Mouse (Mus musculus) midbrain, postnatal 0 days (tissue): Measurements from ENCODE around the gene Rsph3b. TPM values are rescaled to one million over a fixed set of nuclear protein-coding genes. Genes with fewer than 3 reads are reported as not detected.

Source experiments
- ATAC-seq: fragments of 200-750 bp; cut with Nextera tagmentation; 2 replicates; pipeline ENCODE4 v1.8.0; 2017; ENCODE audit warnings: moderate number of reproducible peaks, mild to moderate bottlenecking, moderate TSS enrichment, moderate library complexity; ENCODE audit not compliant: low FRiP score
- DNase-seq: peaks from one replicate; pipeline ENCODE4 v3.0.0-alpha.2; 2015; ENCODE audit warnings: low spot score
- H3K27ac ChIP-seq: fragments of 300-500 bp; sonication (generic); 2 replicates; pipeline ENCODE4 v1.5.1; 2014; ENCODE audit warnings: low read depth, mild to moderate bottlenecking, low read length, mixed read lengths
- H3K27me3 ChIP-seq: fragments of 300-500 bp; sonication (generic); 2 replicates; pipeline ENCODE4 v1.6.1; 2014; ENCODE audit warnings: low read length, control low read depth, mixed read lengths; ENCODE audit not compliant: insufficient read depth
- H3K36me3 ChIP-seq: fragments of 300-500 bp; sonication (generic); 2 replicates; pipeline ENCODE4 v1.6.1; 2014; ENCODE audit warnings: low read length, control low read depth, mixed read lengths; ENCODE audit not compliant: insufficient read depth
- H3K4me1 ChIP-seq: fragments of 300-500 bp; sonication (generic); 2 replicates; pipeline ENCODE4 v1.6.1; 2014; ENCODE audit warnings: mild to moderate bottlenecking, control low read depth, antibody characterized with exemption, low read length, mixed read lengths; ENCODE audit not compliant: insufficient read depth
- H3K4me2 ChIP-seq: fragments of 300-500 bp; sonication (generic); 2 replicates; pipeline ENCODE4 v1.6.1; 2014; ENCODE audit warnings: low read depth, mild to moderate bottlenecking, low read length, mixed read lengths; ENCODE audit not compliant: poor library complexity, severe bottlenecking
- H3K4me3 ChIP-seq: fragments of 300-500 bp; sonication (generic); 2 replicates; pipeline ENCODE4 v1.5.1; 2014; ENCODE audit warnings: low read depth, mild to moderate bottlenecking, low read length, moderate library complexity
- H3K9ac ChIP-seq: fragments of 300-500 bp; sonication (generic); replicated peaks from 2 replicates; pipeline ENCODE4 v1.6.1; 2014; ENCODE audit warnings: mild to moderate bottlenecking, low read length, moderate library complexity, mixed read lengths; ENCODE audit not compliant: poor library complexity, severe bottlenecking
- H3K9me3 ChIP-seq: fragments of 300-500 bp; sonication (generic); 2 replicates; pipeline ENCODE4 v1.6.1; 2016; ENCODE audit warnings: low read length, control low read depth
- CTCF ChIP-seq: IDR thresholded peaks from 2 replicates; pipeline ENCODE4 v1.5.1; 2016; ENCODE audit warnings: antibody characterized with exemption, mild to moderate bottlenecking
- WGBS: fragments of 180-500 bp; shearing (Covaris S2); extraction: QIAGEN DNeasy Blood & Tissue Kit; methylation state at CpG from one replicate; pipeline ENCODE4 v1.1.7; 2014; 5-methylcytosine and 5-hydroxymethylcytosine counted together
- polyA plus RNA-seq: library from polyadenylated mRNA; unstranded; fragments of >200 nt; fragmentation: Nextera tagmentation; extraction: Ambion mirVana; gene quantifications from 2 replicates; pipeline ENCODE4 v1.2.1, GENCODE M21; 2015
- total RNA-seq: library from RNA; depleted of rRNA; stranded (reverse); fragments of >200 nt; gene quantifications from 2 replicates; pipeline ENCODE4 v1.2.3, GENCODE M21; 2014

Gene Rsph3b
- total and polyA plus RNA-seq, 2 experiments from 2014 or later = 28.9 to 64.4 TPM

- Histone ChIP-seq H3K9me3 (no peaks in the 10 kb centered on the region), H3K9ac (no peak overlapping the region), H3K27me3 (no peaks in the 10 kb centered on the region), H3K27ac (no peak overlapping the region), H3K36me3 (0 out of 2 replicates have a peak, but pooled peaks cover 2% of the 10 kb centered on the region), H3K4me2 (no peak overlapping the region), H3K4me1 (no peaks in the 10 kb centered on the region), H3K4me3 (no peak overlapping the region)
- no peak for TF ChIP-seq CTCF
- WGBS = 84% methylated on average over 10 of the region's 10 CpGs
- DNase-seq = no peak
- ATAC-seq = no peak
Observed at GRCm38 (mm10) chr17:6893332-6893731, 55.1 kb downstream of the Rsph3b start.

DNA sequence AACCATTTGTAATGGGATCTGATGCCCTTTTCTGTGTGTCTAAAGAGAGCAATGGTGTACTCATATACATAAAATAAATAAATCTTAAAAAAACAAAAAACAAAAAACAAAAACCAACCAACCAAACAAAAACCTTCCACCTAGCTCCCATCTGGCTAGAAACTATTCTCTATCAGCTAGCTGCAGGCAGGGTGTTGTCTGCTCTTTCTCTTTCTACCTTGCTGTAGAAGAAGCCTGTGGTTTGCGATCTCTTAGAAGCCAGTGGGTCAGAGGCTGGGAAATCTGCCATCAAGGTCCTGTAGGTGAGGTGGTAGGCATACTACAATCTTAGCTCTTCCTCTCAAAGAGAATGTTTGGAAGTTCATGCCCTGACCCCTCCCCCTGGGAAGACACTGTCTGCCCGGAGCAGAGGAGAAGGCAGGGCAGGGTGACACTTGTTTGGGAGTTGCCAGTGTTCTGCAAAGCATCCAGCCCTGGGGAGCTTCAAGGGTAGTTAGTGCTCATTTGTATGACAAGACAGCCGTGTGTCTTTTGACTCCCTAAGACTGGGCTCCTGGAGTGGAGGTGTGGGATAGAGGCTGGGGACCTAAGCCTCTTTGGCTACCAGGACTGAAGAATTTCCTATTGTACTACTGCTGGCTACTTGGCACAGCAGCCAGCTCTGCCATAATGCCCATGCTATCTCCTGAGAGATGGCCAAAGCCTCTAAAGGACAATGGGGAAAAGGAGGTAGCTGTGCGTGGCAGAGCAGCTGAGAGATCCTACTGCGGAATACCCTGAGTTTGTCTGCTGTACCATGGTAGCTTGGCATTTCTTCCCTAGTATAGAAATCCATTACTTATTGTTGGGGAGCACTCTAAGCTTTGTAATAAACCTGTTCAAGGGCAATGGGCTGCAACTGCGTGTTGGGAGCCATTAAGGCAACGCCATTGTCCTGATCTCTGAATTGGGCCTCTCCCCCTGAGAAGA lies 56.2 kb downstream of the Rsph3b start:
- no peak overlapping the region for H3K27ac ChIP-seq
- 71% methylated on average over 7 of the region's 7 CpGs for WGBS
- ATAC-seq = no peak

DNA sequence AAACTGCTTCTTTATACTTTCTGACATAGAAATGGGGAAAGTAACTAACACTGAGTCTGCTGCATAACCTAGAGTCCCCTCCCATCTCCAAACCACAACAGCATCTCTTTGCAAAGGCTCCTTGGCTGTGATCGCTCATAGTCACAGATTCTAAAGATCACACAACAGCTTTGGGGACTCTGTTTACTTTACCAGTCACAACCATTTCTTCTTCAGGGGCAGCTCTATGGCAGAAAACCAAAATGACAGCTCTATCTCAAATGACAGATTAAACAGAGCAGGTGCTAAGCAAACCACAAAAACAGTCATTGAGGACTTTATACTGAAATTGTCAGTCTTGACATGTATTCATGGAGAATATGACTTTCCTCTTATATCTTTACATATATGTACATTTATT lies 62.0 kb downstream of the Rsph3b start:
- H3K9me3 ChIP-seq = no peaks in the 10 kb centered on the region
- no peak overlapping the region for H3K9ac ChIP-seq
- no peak overlapping the region for H3K4me3 ChIP-seq
- no peak overlapping the region for H3K4me2 ChIP-seq
- no peaks in the 10 kb centered on the region for H3K36me3 ChIP-seq
- ATAC-seq (no peak), DNase-seq (no peak)
- no peaks in the 10 kb centered on the region for H3K4me1 ChIP-seq
- TF ChIP-seq CTCF = no peak
- H3K27ac ChIP-seq = no peak overlapping the region
- 90% methylated on average over 1 of the region's 1 CpGs for WGBS
- H3K27me3 ChIP-seq = no peaks in the 10 kb centered on the region

More for the DNA sequence above, 56.2 kb downstream of the Rsph3b start:
- Histone ChIP-seq H3K4me1 (no peaks in the 10 kb centered on the region), H3K9me3 (no peaks in the 10 kb centered on the region), H3K9ac (no peak overlapping the region), H3K36me3 (0 out of 2 replicates have a peak, but pooled peaks cover 2% of the 10 kb centered on the region), H3K4me3 (no peak overlapping the region), H3K4me2 (no peak overlapping the region), H3K27me3 (no peaks in the 10 kb centered on the region)
- no peak for TF ChIP-seq CTCF
- DNase-seq = no peak

DNA sequence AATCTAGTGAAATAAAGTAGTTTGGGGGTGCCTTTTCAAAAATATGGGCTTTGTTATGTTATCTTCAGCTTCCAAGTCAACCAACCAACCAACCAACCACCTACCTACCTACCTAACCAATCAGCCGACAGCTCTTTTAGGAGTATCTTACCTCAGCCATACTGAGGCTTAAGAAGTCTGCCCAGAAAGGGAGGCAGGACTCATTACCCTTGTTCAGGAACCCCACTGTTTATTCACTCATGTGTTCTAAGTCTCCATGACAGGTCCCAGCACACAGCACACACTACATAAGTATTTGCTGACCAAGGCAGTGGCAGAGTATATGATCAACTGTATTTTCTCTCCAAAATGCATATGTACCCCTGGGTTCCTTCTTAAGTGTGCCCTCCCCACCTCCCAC lies 64.0 kb downstream of the Rsph3b start:
- Histone ChIP-seq H3K36me3 (no peaks in the 10 kb centered on the region), H3K4me3 (no peak overlapping the region), H3K4me1 (no peaks in the 10 kb centered on the region), H3K9me3 (no peaks in the 10 kb centered on the region), H3K27me3 (no peaks in the 10 kb centered on the region), H3K4me2 (no peak overlapping the region), H3K9ac (no peak overlapping the region), H3K27ac (no peak overlapping the region)
- no peak for TF ChIP-seq CTCF
- ATAC-seq (no peak), DNase-seq (peak; percentile 51)
- 87% methylated on average over 1 of the region's 1 CpGs for WGBS

- Histone ChIP-seq H3K36me3 (no peaks in the 10 kb centered on the region), H3K9ac (no peak overlapping the region), H3K9me3 (no peaks in the 10 kb centered on the region), H3K27me3 (no peaks in the 10 kb centered on the region), H3K4me2 (no peak overlapping the region), H3K4me1 (no peaks in the 10 kb centered on the region), H3K4me3 (no peak overlapping the region), H3K27ac (no peak overlapping the region)
- ATAC-seq = no peak
- 90% methylated on average over 6 of the region's 6 CpGs for WGBS
- TF ChIP-seq CTCF = no peak
- no peak for DNase-seq
Observed at GRCm38 (mm10) chr17:6881306-6881705, 67.2 kb downstream of the Rsph3b start.

GRCm38 (mm10) chr17:6871421-6871820 lies 77.1 kb downstream of the Rsph3b start:
- DNase-seq (no peak), ATAC-seq (no peak)
- Histone ChIP-seq H3K9ac (no peak overlapping the region), H3K36me3 (no peaks in the 10 kb centered on the region), H3K4me2 (no peak overlapping the region), H3K27ac (no peak overlapping the region), H3K4me3 (no peak overlapping the region), H3K27me3 (no peaks in the 10 kb centered on the region), H3K4me1 (no peaks in the 10 kb centered on the region), H3K9me3 (no peaks in the 10 kb centered on the region)
- no peak for TF ChIP-seq CTCF
- 97% methylated on average over 2 of the region's 2 CpGs for WGBS
